Mouse (Mus musculus): ENCODE data around the gene Afp. TPM values are rescaled to one million over a fixed set of nuclear protein-coding genes. Genes with fewer than 3 reads are reported as not detected.

Gene Afp
- 0.70 and 0.88 TPM in 2 replicates for polyA plus RNA-seq (2012; rRNA removed)

DNA sequence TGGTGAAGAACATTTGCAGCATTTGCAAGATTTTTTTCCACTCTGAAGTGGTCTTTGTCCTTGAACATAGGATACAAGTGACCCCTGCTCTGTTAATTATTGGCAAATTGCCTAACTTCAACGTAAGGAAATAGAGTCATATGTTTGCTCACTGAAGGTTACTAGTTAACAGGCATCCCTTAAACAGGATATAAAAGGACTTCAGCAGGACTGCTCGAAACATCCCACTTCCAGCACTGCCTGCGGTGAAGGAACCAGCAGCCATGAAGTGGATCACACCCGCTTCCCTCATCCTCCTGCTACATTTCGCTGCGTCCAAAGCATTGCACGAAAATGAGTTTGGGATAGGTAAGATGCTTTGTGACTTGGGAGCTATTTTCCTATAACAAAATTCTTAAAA, at the start of gene Afp:
TSS of gene Afp (plus strand) at position 220 of the 400 bp plus-strand sequence.
- H3K4me1 ChIP-seq (ENCODE audit: control insufficient read depth, insufficient read depth, insufficient read length) = peaks cover 5% of the 10 kb centered on the region
- WGBS = 88% methylated on average over 7 of the region's 7 CpGs
- no peaks in the 10 kb centered on the region for H3K27me3 ChIP-seq (ENCODE audit: control insufficient read depth, insufficient read depth, low read length)
- TF ChIP-seq CTCF (IDR thresholded peaks at IDR 0.05; ENCODE audit: extremely low read depth, insufficient read depth, insufficient read length, insufficient replicate concordance) (no peak), POLR2A (IDR thresholded peaks at IDR 0.05; ENCODE audit: low read depth, low read length) (no peak)
- no peak within 1 kb of the TSS for H3K4me3 ChIP-seq (ENCODE audit: extremely low read depth, insufficient read depth, insufficient read length)
- no peak within 1 kb of the TSS for H3K27ac ChIP-seq (ENCODE audit: insufficient read depth, low read length)
- no peaks in the 10 kb centered on the region for H3K36me3 ChIP-seq (ENCODE audit: control insufficient read depth, insufficient read depth, low read length)
- no peak for DNase-seq (ENCODE audit: low read depth in 1 of 2, low spot score in 2 of 2)

- DNase-seq (ENCODE audit: low read depth in 1 of 2, low spot score in 2 of 2) = no peak
- Histone ChIP-seq H3K4me3 (ENCODE audit: extremely low read depth, insufficient read depth, insufficient read length) (no peak overlapping the region), H3K4me1 (ENCODE audit: control insufficient read depth, insufficient read depth, insufficient read length) (no peaks in the 10 kb centered on the region), H3K27ac (ENCODE audit: insufficient read depth, low read length) (no peak overlapping the region), H3K27me3 (ENCODE audit: control insufficient read depth, insufficient read depth, low read length) (no peaks in the 10 kb centered on the region), H3K36me3 (ENCODE audit: control insufficient read depth, insufficient read depth, low read length) (no peaks in the 10 kb centered on the region)
- WGBS = 87% methylated on average over 3 of the region's 3 CpGs
- TF ChIP-seq CTCF (IDR thresholded peaks at IDR 0.05; ENCODE audit: extremely low read depth, insufficient read depth, insufficient read length, insufficient replicate concordance) = no peak
- no peak for TF ChIP-seq POLR2A (IDR thresholded peaks at IDR 0.05; ENCODE audit: low read depth, low read length)
Observed at GRCm38 (mm10) chr5:90447577-90447976, 43.0 kb upstream of the Afp start.

DNA sequence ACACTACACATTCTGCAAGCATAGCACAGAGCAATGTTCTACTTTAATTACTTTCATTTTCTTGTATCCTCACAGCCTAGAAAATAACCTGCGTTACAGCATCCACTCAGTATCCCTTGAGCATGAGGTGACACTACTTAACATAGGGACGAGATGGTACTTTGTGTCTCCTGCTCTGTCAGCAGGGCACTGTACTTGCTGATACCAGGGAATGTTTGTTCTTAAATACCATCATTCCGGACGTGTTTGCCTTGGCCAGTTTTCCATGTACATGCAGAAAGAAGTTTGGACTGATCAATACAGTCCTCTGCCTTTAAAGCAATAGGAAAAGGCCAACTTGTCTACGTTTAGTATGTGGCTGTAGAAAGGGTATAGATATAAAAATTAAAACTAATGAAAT, 40.6 kb upstream of the Afp start:
- no peak for DNase-seq (ENCODE audit: low read depth in 1 of 2, low spot score in 2 of 2)
- WGBS = 87% methylated on average over 5 of the region's 5 CpGs
- H3K27ac ChIP-seq (ENCODE audit: insufficient read depth, low read length) = no peak overlapping the region

DNA sequence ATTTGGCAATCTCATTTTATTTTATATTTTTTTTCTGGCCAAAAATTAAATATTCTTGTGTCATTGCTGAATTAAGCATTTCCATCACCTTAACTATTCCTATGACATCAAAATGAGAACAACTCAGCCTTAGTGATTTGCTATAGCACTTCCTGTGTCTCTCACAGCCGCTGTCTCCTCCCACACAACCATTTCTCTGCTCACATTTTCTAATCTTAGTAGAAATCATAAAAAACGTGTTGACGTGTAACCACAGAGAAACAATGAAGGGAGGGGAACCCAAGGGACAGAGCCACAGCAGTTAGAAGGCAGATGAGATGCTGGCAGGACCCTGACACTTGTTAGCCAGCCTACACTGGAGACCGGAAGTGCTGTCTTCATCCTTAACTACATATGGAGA, 37.8 kb upstream of the Afp start:
- H3K27me3 ChIP-seq (ENCODE audit: control insufficient read depth, insufficient read depth, low read length) = no peaks in the 10 kb centered on the region
- DNase-seq (ENCODE audit: low read depth in 1 of 2, low spot score in 2 of 2) = no peak
- no peaks in the 10 kb centered on the region for H3K36me3 ChIP-seq (ENCODE audit: control insufficient read depth, insufficient read depth, low read length)
- TF ChIP-seq POLR2A (IDR thresholded peaks at IDR 0.05; ENCODE audit: low read depth, low read length) (no peak), CTCF (IDR thresholded peaks at IDR 0.05; ENCODE audit: extremely low read depth, insufficient read depth, insufficient read length, insufficient replicate concordance) (no peak)
- H3K4me3 ChIP-seq (ENCODE audit: extremely low read depth, insufficient read depth, insufficient read length) = no peak overlapping the region
- no peak overlapping the region for H3K27ac ChIP-seq (ENCODE audit: insufficient read depth, low read length)
- peaks cover 2% of the 10 kb centered on the region for H3K4me1 ChIP-seq (ENCODE audit: control insufficient read depth, insufficient read depth, insufficient read length)
- WGBS = 27% methylated on average over 4 of the region's 4 CpGs

More for the DNA sequence above, 40.6 kb upstream of the Afp start:
- no peak for TF ChIP-seq CTCF (IDR thresholded peaks at IDR 0.05; ENCODE audit: extremely low read depth, insufficient read depth, insufficient read length, insufficient replicate concordance)
- TF ChIP-seq POLR2A (IDR thresholded peaks at IDR 0.05; ENCODE audit: low read depth, low read length) = no peak
- H3K27me3 ChIP-seq (ENCODE audit: control insufficient read depth, insufficient read depth, low read length) = no peaks in the 10 kb centered on the region
- H3K4me3 ChIP-seq (ENCODE audit: extremely low read depth, insufficient read depth, insufficient read length) = no peak overlapping the region
- H3K36me3 ChIP-seq (ENCODE audit: control insufficient read depth, insufficient read depth, low read length) = no peaks in the 10 kb centered on the region
- H3K4me1 ChIP-seq (ENCODE audit: control insufficient read depth, insufficient read depth, insufficient read length) = peaks cover 2% of the 10 kb centered on the region

- Histone ChIP-seq H3K27me3 (ENCODE audit: control insufficient read depth, insufficient read depth, low read length) (no peaks in the 10 kb centered on the region), H3K4me1 (ENCODE audit: control insufficient read depth, insufficient read depth, insufficient read length) (peaks cover 2% of the 10 kb centered on the region), H3K4me3 (ENCODE audit: extremely low read depth, insufficient read depth, insufficient read length) (no peak overlapping the region), H3K27ac (ENCODE audit: insufficient read depth, low read length) (no peak overlapping the region), H3K36me3 (ENCODE audit: control insufficient read depth, insufficient read depth, low read length) (no peaks in the 10 kb centered on the region)
- 78% methylated on average over 1 of the region's 1 CpGs for WGBS
- TF ChIP-seq CTCF (IDR thresholded peaks at IDR 0.05; ENCODE audit: extremely low read depth, insufficient read depth, insufficient read length, insufficient replicate concordance) (no peak), POLR2A (IDR thresholded peaks at IDR 0.05; ENCODE audit: low read depth, low read length) (no peak)
- no peak for DNase-seq (ENCODE audit: low read depth in 1 of 2, low spot score in 2 of 2)
Observed at GRCm38 (mm10) chr5:90457241-90457640, 33.3 kb upstream of the Afp start.

DNA sequence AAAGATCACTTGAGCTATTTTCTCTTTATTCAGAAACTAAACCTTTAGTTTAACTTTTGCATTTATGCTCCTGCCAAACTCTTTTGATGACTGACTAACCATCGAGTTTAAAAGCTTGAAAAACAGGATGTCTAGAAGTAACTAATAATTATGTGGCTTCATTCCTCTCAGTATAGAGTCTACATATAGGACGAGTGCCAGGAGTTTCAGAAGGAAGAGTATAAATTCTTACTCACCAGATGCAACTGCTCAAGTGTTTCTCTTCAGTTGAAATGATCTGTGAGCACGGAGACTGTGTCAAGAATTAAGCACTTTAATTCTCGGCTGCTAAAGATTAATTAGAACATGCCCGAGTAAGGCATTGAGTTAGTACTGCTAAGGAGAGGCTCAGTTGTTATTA, 31.8 kb upstream of the Afp start:
- DNase-seq (ENCODE audit: low read depth in 1 of 2, low spot score in 2 of 2) = no peak
- TF ChIP-seq CTCF (IDR thresholded peaks at IDR 0.05; ENCODE audit: extremely low read depth, insufficient read depth, insufficient read length, insufficient replicate concordance) (no peak), POLR2A (IDR thresholded peaks at IDR 0.05; ENCODE audit: low read depth, low read length) (no peak)
- no peak overlapping the region for H3K4me3 ChIP-seq (ENCODE audit: extremely low read depth, insufficient read depth, insufficient read length)
- no peak overlapping the region for H3K27ac ChIP-seq (ENCODE audit: insufficient read depth, low read length)
- H3K27me3 ChIP-seq (ENCODE audit: control insufficient read depth, insufficient read depth, low read length) = no peaks in the 10 kb centered on the region
- no peaks in the 10 kb centered on the region for H3K36me3 ChIP-seq (ENCODE audit: control insufficient read depth, insufficient read depth, low read length)
- WGBS = 74% methylated on average over 5 of the region's 5 CpGs
- no peaks in the 10 kb centered on the region for H3K4me1 ChIP-seq (ENCODE audit: control insufficient read depth, insufficient read depth, insufficient read length)

DNA sequence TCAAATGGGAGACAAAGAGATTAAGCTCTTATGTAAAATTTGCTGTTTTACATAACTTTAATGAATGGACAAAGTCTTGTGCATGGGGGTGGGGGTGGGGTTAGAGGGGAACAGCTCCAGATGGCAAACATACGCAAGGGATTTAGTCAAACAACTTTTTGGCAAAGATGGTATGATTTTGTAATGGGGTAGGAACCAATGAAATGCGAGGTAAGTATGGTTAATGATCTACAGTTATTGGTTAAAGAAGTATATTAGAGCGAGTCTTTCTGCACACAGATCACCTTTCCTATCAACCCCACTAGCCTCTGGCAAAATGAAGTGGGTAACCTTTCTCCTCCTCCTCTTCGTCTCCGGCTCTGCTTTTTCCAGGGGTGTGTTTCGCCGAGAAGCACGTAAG, 29.9 kb upstream of the Afp start, which contains the start of gene Alb:
TSS of gene Alb (plus strand) at position 279 of the 400 bp plus-strand sequence.
- Histone ChIP-seq H3K4me1 (ENCODE audit: control insufficient read depth, insufficient read depth, insufficient read length) (no peaks in the 10 kb centered on the region), H3K27me3 (ENCODE audit: control insufficient read depth, insufficient read depth, low read length) (no peaks in the 10 kb centered on the region), H3K36me3 (ENCODE audit: control insufficient read depth, insufficient read depth, low read length) (no peaks in the 10 kb centered on the region), H3K4me3 (ENCODE audit: extremely low read depth, insufficient read depth, insufficient read length) (no peak within 1 kb of the TSS), H3K27ac (ENCODE audit: insufficient read depth, low read length) (no peak within 1 kb of the TSS)
- TF ChIP-seq CTCF (IDR thresholded peaks at IDR 0.05; ENCODE audit: extremely low read depth, insufficient read depth, insufficient read length, insufficient replicate concordance) (no peak), POLR2A (IDR thresholded peaks at IDR 0.05; ENCODE audit: low read depth, low read length) (no peak)
- DNase-seq (ENCODE audit: low read depth in 1 of 2, low spot score in 2 of 2) = no peak
- 90% methylated on average over 8 of the region's 8 CpGs for WGBS
